Mouse (Mus musculus) heart, adult 2 months (tissue): ENCODE data around the gene Foxc2.

ENCODE experiments used
- EP300 ChIP-seq: fragments of 200-500 bp; IDR thresholded peaks from 2 replicates; pipeline ENCODE4 v1.6.1; 2011; ENCODE audit warnings: low read depth, low read length, control low read depth; ENCODE audit not compliant: insufficient read depth
- POLR2A ChIP-seq: fragments of 200-500 bp; IDR thresholded peaks from 2 replicates; pipeline ENCODE4 v1.6.1; 2011; ENCODE audit warnings: mild to moderate bottlenecking, low read depth, low read length, control low read depth; ENCODE audit not compliant: insufficient read depth

DNA sequence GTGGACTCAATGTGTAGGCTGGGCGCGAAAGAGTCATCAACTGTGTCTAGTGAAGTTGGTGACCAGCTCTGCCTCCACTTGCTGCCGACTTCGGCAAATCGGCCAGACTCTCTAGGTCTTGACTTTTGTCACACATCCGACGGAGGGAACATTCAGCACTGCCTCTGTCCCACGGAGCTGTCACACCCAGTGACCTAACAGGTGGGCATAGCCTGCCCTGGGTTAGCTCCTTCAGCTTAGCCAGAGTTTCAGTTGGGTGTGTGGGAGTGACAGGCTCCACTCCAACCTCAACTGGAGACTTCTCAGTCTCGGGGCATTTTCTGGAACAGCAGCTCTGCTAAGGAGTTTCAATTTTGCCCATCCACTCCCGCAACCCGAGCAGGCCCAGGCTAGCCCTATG lies 18.5 kb downstream of the Foxc2 start:
- TF ChIP-seq POLR2A (no peak), EP300 (no peak)
